Mouse (Mus musculus) neural tube, embryonic 14.5 days (tissue): ENCODE results near the gene Wdr91. TPM values are rescaled to one million over a fixed set of nuclear protein-coding genes. Genes with fewer than 3 reads are reported as not detected.

Source experiments
- ATAC-seq: fragments of 200-750 bp; cut with Nextera tagmentation; 2 replicates; pipeline ENCODE4 v1.8.0; 2017; ENCODE audit warnings: low read depth, mild to moderate bottlenecking, moderate TSS enrichment, moderate library complexity
- H3K27ac ChIP-seq: fragments of 300-500 bp; sonication (generic); 2 replicates; pipeline ENCODE4 v1.5.1; 2014; ENCODE audit warnings: low read depth, mild to moderate bottlenecking, control low read depth, low read length, moderate library complexity, mixed read lengths
- H3K27me3 ChIP-seq: fragments of 300-500 bp; sonication (generic); 2 replicates; pipeline ENCODE4 v1.6.1; 2014; ENCODE audit warnings: low read length; ENCODE audit not compliant: control insufficient read depth, insufficient read depth
- H3K36me3 ChIP-seq: fragments of 300-500 bp; sonication (generic); 2 replicates; pipeline ENCODE4 v1.6.1; 2014; ENCODE audit warnings: low read length, mixed read lengths; ENCODE audit not compliant: control insufficient read depth, insufficient read depth
- H3K4me1 ChIP-seq: fragments of 300-500 bp; sonication (generic); 2 replicates; pipeline ENCODE4 v1.6.1; 2014; ENCODE audit warnings: low read length; ENCODE audit not compliant: control insufficient read depth, insufficient read depth
- H3K4me2 ChIP-seq: fragments of 300-500 bp; sonication (generic); 2 replicates; pipeline ENCODE4 v1.6.1; 2014; ENCODE audit warnings: mild to moderate bottlenecking, low read depth, low read length, control low read depth
- H3K4me3 ChIP-seq: fragments of 300-500 bp; sonication (generic); 2 replicates; pipeline ENCODE4 v1.5.1; 2014; ENCODE audit warnings: low read depth, low read length, control low read depth, mixed read lengths
- H3K9ac ChIP-seq: fragments of 300-500 bp; sonication (generic); replicated peaks from 2 replicates; pipeline ENCODE4 v1.6.1; 2014; ENCODE audit warnings: low read depth, mild to moderate bottlenecking, control low read depth, low read length, mixed read lengths
- H3K9me3 ChIP-seq: fragments of 300-500 bp; sonication (generic); 2 replicates; pipeline ENCODE4 v1.6.1; 2016; ENCODE audit warnings: low read length; ENCODE audit not compliant: control insufficient read depth
- WGBS: fragments of 180-500 bp; shearing (Covaris S2); extraction: QIAGEN DNeasy Blood & Tissue Kit; methylation state at CpG from one replicate; pipeline ENCODE4 v1.1.7; 2014; 5-methylcytosine and 5-hydroxymethylcytosine counted together
- polyA plus RNA-seq: library from polyadenylated mRNA; unstranded; fragments of >200 nt; fragmentation: Nextera tagmentation; extraction: Ambion mirVana; gene quantifications from 2 replicates; pipeline ENCODE4 v1.2.1, GENCODE M21; 2014

Gene Wdr91
- polyA plus RNA-seq, result 15.9 and 18.3 TPM in 2 replicates

- peak within 1 kb of the TSS; percentile 75 for H3K4me2 ChIP-seq
- H3K9me3 ChIP-seq, result no peaks in the 10 kb centered on the region
- WGBS, result under 1% methylated on average over 57 of the region's 64 CpGs
- H3K27me3 ChIP-seq, result no peaks in the 10 kb centered on the region
- H3K4me3 ChIP-seq, result peak within 1 kb of the TSS; percentile 72
- peaks cover 8% of the 10 kb centered on the region for H3K4me1 ChIP-seq
- peak; percentile 91 for ATAC-seq
- H3K27ac ChIP-seq, result peak within 1 kb of the TSS; percentile 86
- peaks cover 5% of the 10 kb centered on the region for H3K36me3 ChIP-seq
- H3K9ac ChIP-seq, result peak within 1 kb of the TSS; percentile 70
These were observed at the start of gene Wdr91 for GRCm38 (mm10) chr6:34910371-34911219. Wdr91 (minus strand) TSS chr6:34910876.

- no peaks in the 10 kb centered on the region for H3K36me3 ChIP-seq
- no peak overlapping the region for H3K4me2 ChIP-seq
- 91% methylated on average over 7 of the region's 7 CpGs for WGBS
- no peaks in the 10 kb centered on the region for H3K27me3 ChIP-seq
- no peak for ATAC-seq
- H3K9ac ChIP-seq, result no peak overlapping the region
- no peak overlapping the region for H3K27ac ChIP-seq
- no peak overlapping the region for H3K4me3 ChIP-seq
- no peaks in the 10 kb centered on the region for H3K4me1 ChIP-seq
- H3K9me3 ChIP-seq, result no peaks in the 10 kb centered on the region
These were observed 48.5 kb upstream of the Wdr91 start for GRCm38 (mm10) chr6:34959131-34959530.

GRCm38 (mm10) chr6:34955862-34956241 lies 45.2 kb upstream of the Wdr91 start:
- Histone ChIP-seq H3K27ac (no peak overlapping the region), H3K36me3 (no peaks in the 10 kb centered on the region), H3K4me1 (no peaks in the 10 kb centered on the region), H3K27me3 (no peaks in the 10 kb centered on the region), H3K9me3 (no peaks in the 10 kb centered on the region), H3K4me2 (peak overlapping the region; percentile 31; the same call in 1 of the 2 replicates), H3K4me3 (no peak overlapping the region), H3K9ac (no peak overlapping the region)
- no peak for ATAC-seq
- WGBS, result 50% methylated on average over 8 of the region's 8 CpGs

- Histone ChIP-seq H3K4me2 (peak overlapping the region; percentile 31), H3K4me1 (no peaks in the 10 kb centered on the region), H3K36me3 (no peaks in the 10 kb centered on the region), H3K9me3 (no peaks in the 10 kb centered on the region), H3K27me3 (no peaks in the 10 kb centered on the region), H3K27ac (no peak overlapping the region), H3K4me3 (no peak overlapping the region), H3K9ac (no peak overlapping the region)
- peak; percentile 68; the same call in 1 of the 2 replicates for ATAC-seq
- 55% methylated on average over 18 of the region's 18 CpGs for WGBS
These were observed 44.5 kb upstream of the Wdr91 start for GRCm38 (mm10) chr6:34954926-34955861.

GRCm38 (mm10) chr6:34951956-34952667 lies 41.4 kb upstream of the Wdr91 start:
- no peak for ATAC-seq

GRCm38 (mm10) chr6:34951518-34951917 lies 40.8 kb upstream of the Wdr91 start:
- no peak overlapping the region for H3K4me2 ChIP-seq
- WGBS, result 92% methylated on average over 7 of the region's 7 CpGs
- H3K4me3 ChIP-seq, result no peak overlapping the region
- H3K36me3 ChIP-seq, result no peaks in the 10 kb centered on the region
- no peaks in the 10 kb centered on the region for H3K9me3 ChIP-seq
- no peak overlapping the region for H3K9ac ChIP-seq
- H3K4me1 ChIP-seq, result no peaks in the 10 kb centered on the region
- no peaks in the 10 kb centered on the region for H3K27me3 ChIP-seq
- no peak overlapping the region for H3K27ac ChIP-seq
- no peak for ATAC-seq

More at GRCm38 (mm10) chr6:34951956-34952667, 41.4 kb upstream of the Wdr91 start:
- no peak overlapping the region for H3K9ac ChIP-seq
- no peak overlapping the region for H3K4me3 ChIP-seq
- WGBS, result 81% methylated on average over 7 of the region's 7 CpGs
- H3K27ac ChIP-seq, result no peak overlapping the region
- no peaks in the 10 kb centered on the region for H3K36me3 ChIP-seq
- H3K4me1 ChIP-seq, result no peaks in the 10 kb centered on the region
- no peak overlapping the region for H3K4me2 ChIP-seq
- H3K27me3 ChIP-seq, result no peaks in the 10 kb centered on the region
- H3K9me3 ChIP-seq, result no peaks in the 10 kb centered on the region

GRCm38 (mm10) chr6:34948461-34948860 lies 37.8 kb upstream of the Wdr91 start:
- 27% methylated on average over 11 of the region's 11 CpGs for WGBS
- peak overlapping the region; percentile 7; the same call in 1 of the 2 replicates for H3K4me3 ChIP-seq
- H3K27me3 ChIP-seq, result no peaks in the 10 kb centered on the region
- no peaks in the 10 kb centered on the region for H3K36me3 ChIP-seq
- no peak for ATAC-seq
- no peak overlapping the region for H3K9ac ChIP-seq
- no peaks in the 10 kb centered on the region for H3K4me1 ChIP-seq
- no peaks in the 10 kb centered on the region for H3K9me3 ChIP-seq
- H3K27ac ChIP-seq, result no peak overlapping the region
- peak overlapping the region; percentile 27; the same call in 1 of the 2 replicates for H3K4me2 ChIP-seq

- 86% methylated on average over 1 of the region's 1 CpGs for WGBS
- no peak for ATAC-seq
These were observed 35.9 kb upstream of the Wdr91 start for GRCm38 (mm10) chr6:34946486-34947079.

More at GRCm38 (mm10) chr6:34946486-34947079, 35.9 kb upstream of the Wdr91 start:
- Histone ChIP-seq H3K9ac (no peak overlapping the region), H3K27ac (no peak overlapping the region), H3K4me2 (no peak overlapping the region), H3K4me1 (no peaks in the 10 kb centered on the region), H3K4me3 (no peak overlapping the region), H3K36me3 (no peaks in the 10 kb centered on the region), H3K9me3 (no peaks in the 10 kb centered on the region), H3K27me3 (no peaks in the 10 kb centered on the region)
